Mouse (Mus musculus): ENCODE results near the gene Crcp. TPM values are rescaled to one million over a fixed set of nuclear protein-coding genes. Genes with fewer than 3 reads are reported as not detected.
A peak's percentile ranks its signal among the peaks of the same experiment; 100 is the strongest.

Crcp gene
- polyA plus RNA-seq, 1 experiment: 25.7 TPM

- H3K4me1 ChIP-seq (ENCODE audit: control insufficient read depth, insufficient read depth, low read length): peaks cover 2% of the 10 kb centered on the region
- 0 out of 2 replicates have a peak, but pooled peaks cover 5% of the 10 kb centered on the region for H3K9me3 ChIP-seq (replicated peaks; ENCODE audit: control insufficient read depth, insufficient read depth, low read length, poor library complexity, severe bottlenecking)
- H3K4me3 ChIP-seq (ENCODE audit: low read depth, low read length): peak overlapping the region; percentile 89
- no peaks in the 10 kb centered on the region for H3K27me3 ChIP-seq (ENCODE audit: control insufficient read depth, insufficient read depth, low read length, poor library complexity, severe bottlenecking)
- no peak for TF ChIP-seq POLR2A (IDR thresholded peaks at IDR 0.05; ENCODE audit: insufficient read depth, low read length)
- TF ChIP-seq CTCF (IDR thresholded peaks at IDR 0.05; ENCODE audit: low read depth, low read length): no peak
- TF ChIP-seq EP300 (IDR thresholded peaks at IDR 0.05; ENCODE audit: insufficient read depth, low read depth, low read length): no peak
- H3K9ac ChIP-seq (ENCODE audit: low read depth, poor library complexity, severe bottlenecking): peak overlapping the region; percentile 85
- H3K27ac ChIP-seq (ENCODE audit: insufficient read depth, low read length): no peak overlapping the region
- no peaks in the 10 kb centered on the region for H3K36me3 ChIP-seq (ENCODE audit: control insufficient read depth, insufficient read depth, low read length, poor library complexity, severe bottlenecking)
Observed at GRCm38 (mm10) chr5:130079202-130080050, 50.3 kb downstream of the Crcp start.

GRCm38 (mm10) chr5:130080051-130080681 lies 51.1 kb downstream of the Crcp start:
- Histone ChIP-seq H3K4me1 (ENCODE audit: control insufficient read depth, insufficient read depth, low read length) (peaks cover 2% of the 10 kb centered on the region), H3K4me3 (ENCODE audit: low read depth, low read length) (peak overlapping the region; percentile 89), H3K27me3 (ENCODE audit: control insufficient read depth, insufficient read depth, low read length, poor library complexity, severe bottlenecking) (no peaks in the 10 kb centered on the region), H3K27ac (ENCODE audit: insufficient read depth, low read length) (no peak overlapping the region), H3K9ac (ENCODE audit: low read depth, poor library complexity, severe bottlenecking) (peak overlapping the region; percentile 85), H3K9me3 (replicated peaks; ENCODE audit: control insufficient read depth, insufficient read depth, low read length, poor library complexity, severe bottlenecking) (0 out of 2 replicates have a peak, but pooled peaks cover 5% of the 10 kb centered on the region), H3K36me3 (ENCODE audit: control insufficient read depth, insufficient read depth, low read length, poor library complexity, severe bottlenecking) (no peaks in the 10 kb centered on the region)
- TF ChIP-seq CTCF (IDR thresholded peaks at IDR 0.05; ENCODE audit: low read depth, low read length) (peak; percentile 58), EP300 (IDR thresholded peaks at IDR 0.05; ENCODE audit: insufficient read depth, low read depth, low read length) (no peak), POLR2A (IDR thresholded peaks at IDR 0.05; ENCODE audit: insufficient read depth, low read length) (no peak)

- 0 out of 2 replicates have a peak, but pooled peaks cover 5% of the 10 kb centered on the region for H3K9me3 ChIP-seq (replicated peaks; ENCODE audit: control insufficient read depth, insufficient read depth, low read length, poor library complexity, severe bottlenecking)
- H3K9ac ChIP-seq (ENCODE audit: low read depth, poor library complexity, severe bottlenecking): no peak overlapping the region
- no peak overlapping the region for H3K4me3 ChIP-seq (ENCODE audit: low read depth, low read length)
- H3K4me1 ChIP-seq (ENCODE audit: control insufficient read depth, insufficient read depth, low read length): peaks cover 1% of the 10 kb centered on the region
- TF ChIP-seq EP300 (IDR thresholded peaks at IDR 0.05; ENCODE audit: insufficient read depth, low read depth, low read length) (no peak), CTCF (IDR thresholded peaks at IDR 0.05; ENCODE audit: low read depth, low read length) (peak; percentile 42), POLR2A (IDR thresholded peaks at IDR 0.05; ENCODE audit: insufficient read depth, low read length) (no peak)
- H3K27me3 ChIP-seq (ENCODE audit: control insufficient read depth, insufficient read depth, low read length, poor library complexity, severe bottlenecking): no peaks in the 10 kb centered on the region
- H3K27ac ChIP-seq (ENCODE audit: insufficient read depth, low read length): no peak overlapping the region
- H3K36me3 ChIP-seq (ENCODE audit: control insufficient read depth, insufficient read depth, low read length, poor library complexity, severe bottlenecking): no peaks in the 10 kb centered on the region
Observed at GRCm38 (mm10) chr5:130081181-130081881, 52.2 kb downstream of the Crcp start.

- Histone ChIP-seq H3K27ac (ENCODE audit: insufficient read depth, low read length) (no peak overlapping the region), H3K36me3 (ENCODE audit: control insufficient read depth, insufficient read depth, low read length, poor library complexity, severe bottlenecking) (no peaks in the 10 kb centered on the region), H3K9me3 (replicated peaks; ENCODE audit: control insufficient read depth, insufficient read depth, low read length, poor library complexity, severe bottlenecking) (0 out of 2 replicates have a peak, but pooled peaks cover 5% of the 10 kb centered on the region), H3K27me3 (ENCODE audit: control insufficient read depth, insufficient read depth, low read length, poor library complexity, severe bottlenecking) (no peaks in the 10 kb centered on the region), H3K4me1 (ENCODE audit: control insufficient read depth, insufficient read depth, low read length) (no peaks in the 10 kb centered on the region), H3K9ac (ENCODE audit: low read depth, poor library complexity, severe bottlenecking) (no peak overlapping the region), H3K4me3 (ENCODE audit: low read depth, low read length) (no peak overlapping the region)
- TF ChIP-seq CTCF (IDR thresholded peaks at IDR 0.05; ENCODE audit: low read depth, low read length) (no peak), EP300 (IDR thresholded peaks at IDR 0.05; ENCODE audit: insufficient read depth, low read depth, low read length) (no peak), POLR2A (IDR thresholded peaks at IDR 0.05; ENCODE audit: insufficient read depth, low read length) (no peak)
Observed at GRCm38 (mm10) chr5:130082431-130082830, 53.3 kb downstream of the Crcp start.

- no peaks in the 10 kb centered on the region for H3K4me1 ChIP-seq (ENCODE audit: control insufficient read depth, insufficient read depth, low read length)
- TF ChIP-seq POLR2A (IDR thresholded peaks at IDR 0.05; ENCODE audit: insufficient read depth, low read length): no peak
- no peak for TF ChIP-seq CTCF (IDR thresholded peaks at IDR 0.05; ENCODE audit: low read depth, low read length)
- TF ChIP-seq EP300 (IDR thresholded peaks at IDR 0.05; ENCODE audit: insufficient read depth, low read depth, low read length): no peak
- no peaks in the 10 kb centered on the region for H3K36me3 ChIP-seq (ENCODE audit: control insufficient read depth, insufficient read depth, low read length, poor library complexity, severe bottlenecking)
- no peak overlapping the region for H3K4me3 ChIP-seq (ENCODE audit: low read depth, low read length)
- H3K9me3 ChIP-seq (replicated peaks; ENCODE audit: control insufficient read depth, insufficient read depth, low read length, poor library complexity, severe bottlenecking): 0 out of 2 replicates have a peak, but pooled peaks cover 5% of the 10 kb centered on the region
- H3K9ac ChIP-seq (ENCODE audit: low read depth, poor library complexity, severe bottlenecking): no peak overlapping the region
- no peaks in the 10 kb centered on the region for H3K27me3 ChIP-seq (ENCODE audit: control insufficient read depth, insufficient read depth, low read length, poor library complexity, severe bottlenecking)
- H3K27ac ChIP-seq (ENCODE audit: insufficient read depth, low read length): no peak overlapping the region
Observed at GRCm38 (mm10) chr5:130084271-130084670, 55.2 kb downstream of the Crcp start.
